Mouse (Mus musculus) layer of hippocampus, adult 18-20 months (tissue): ENCODE results near the gene Polr2l. TPM values are rescaled to one million over a fixed set of nuclear protein-coding genes. Genes with fewer than 3 reads are reported as not detected.
"Not testable (repeated sequence)": the region's sequence is repeated elsewhere in the genome, so short reads cannot be mapped to it uniquely, and the experiment has no call there.

ENCODE experiments used
- DNase-seq, 2 experiments: peaks; one replicate each; pipeline ENCODE4 v3.0.0; 2022; ENCODE audit warnings: low spot score in 2 of 2
- total RNA-seq, 2 experiments: library from RNA; stranded (reverse); gene quantifications; 2 replicates each; pipeline ENCODE4 v1.2.3; 2021

The Polr2l gene
- total RNA-seq, 2 experiments from 2014 or later, result 39.2 to 42.8 TPM

DNA sequence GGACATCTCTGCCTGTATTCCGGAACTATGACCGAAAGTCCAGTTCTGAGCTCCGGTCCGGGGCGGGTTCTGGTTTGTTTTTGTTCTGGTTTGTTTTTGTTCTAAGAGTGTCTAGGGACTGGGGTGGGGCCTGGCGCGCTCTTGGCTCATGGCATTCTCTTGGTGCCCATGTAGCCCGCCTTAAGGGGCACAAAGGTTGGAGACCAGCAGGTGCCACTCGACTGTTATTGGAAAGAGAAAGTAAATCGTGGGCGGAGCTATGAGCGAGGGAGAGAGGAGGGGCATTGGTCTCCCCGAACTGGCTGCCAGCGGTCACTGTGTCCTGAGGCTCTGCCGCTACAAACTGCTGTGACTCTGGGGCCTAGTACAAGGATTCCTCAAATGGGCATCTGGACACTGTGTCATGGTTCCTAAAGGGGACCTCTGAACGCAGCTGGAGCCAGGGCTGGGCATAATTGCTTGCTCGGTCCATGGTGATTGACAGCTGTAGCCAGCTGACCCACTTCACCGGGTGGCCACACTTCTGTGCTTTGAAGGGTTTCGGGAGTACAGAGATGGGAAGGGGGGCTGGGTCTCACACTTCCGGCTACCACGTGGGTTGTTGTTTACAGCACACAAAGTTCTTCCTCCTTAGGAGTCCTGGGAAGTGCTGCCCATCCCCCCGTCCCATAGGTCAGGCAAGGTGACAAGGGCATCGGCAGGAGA is 19.2 kb downstream of the Polr2l start:
- peak in 1 of 2 experiments; percentile 58 for DNase-seq

DNA sequence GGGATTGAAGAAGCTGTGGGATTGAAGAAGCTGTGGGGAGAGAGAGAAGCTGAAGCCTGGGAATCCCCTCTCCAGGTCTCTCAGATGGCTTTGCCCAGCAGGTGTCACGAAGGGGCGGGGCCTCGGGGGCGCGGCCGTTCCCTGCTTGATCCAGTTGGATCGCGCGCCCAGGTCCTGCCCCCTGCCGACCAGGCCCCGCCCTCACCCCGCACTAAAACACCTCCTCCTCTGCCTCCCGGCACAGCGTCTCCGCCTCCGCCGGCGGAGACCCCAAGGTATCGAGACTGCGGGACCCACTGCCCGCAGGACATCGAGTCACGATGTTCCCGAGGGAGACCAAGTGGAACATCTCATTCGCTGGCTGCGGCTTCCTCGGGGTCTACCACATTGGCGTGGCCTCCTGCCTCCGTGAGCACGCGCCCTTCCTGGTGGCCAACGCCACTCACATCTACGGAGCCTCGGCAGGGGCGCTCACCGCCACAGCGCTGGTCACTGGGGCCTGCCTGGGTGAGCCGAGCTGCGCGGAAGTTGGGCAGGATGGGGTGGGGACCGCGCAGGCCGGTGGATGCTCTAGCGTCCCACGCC is 19.9 kb downstream of the Polr2l start, which contains the start of gene Pnpla2:
Gene Pnpla2 (plus strand): TSS at position 232 of the 585 bp plus-strand sequence.
- peak; percentile 86 to 91 for DNase-seq

DNA sequence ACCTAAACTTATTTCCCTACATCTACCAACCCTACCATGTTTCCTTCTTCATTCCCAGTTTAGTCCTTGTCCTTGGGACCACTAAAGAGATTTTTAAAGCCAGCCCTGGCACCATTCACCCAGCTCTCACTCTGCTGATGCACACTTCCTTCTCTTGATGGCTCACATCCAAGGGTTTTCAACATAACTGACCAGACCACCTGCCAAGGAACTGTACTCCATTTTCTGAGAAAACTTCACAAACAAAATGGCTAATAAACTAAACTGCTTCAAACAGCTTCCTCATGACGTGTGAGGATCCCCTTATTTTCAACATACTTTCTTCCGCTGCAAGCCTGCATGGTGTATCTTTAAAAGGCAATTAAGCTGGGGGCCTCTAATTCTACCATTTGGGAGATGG is 21.3 kb downstream of the Polr2l start:
- DNase-seq, result no peak

DNA sequence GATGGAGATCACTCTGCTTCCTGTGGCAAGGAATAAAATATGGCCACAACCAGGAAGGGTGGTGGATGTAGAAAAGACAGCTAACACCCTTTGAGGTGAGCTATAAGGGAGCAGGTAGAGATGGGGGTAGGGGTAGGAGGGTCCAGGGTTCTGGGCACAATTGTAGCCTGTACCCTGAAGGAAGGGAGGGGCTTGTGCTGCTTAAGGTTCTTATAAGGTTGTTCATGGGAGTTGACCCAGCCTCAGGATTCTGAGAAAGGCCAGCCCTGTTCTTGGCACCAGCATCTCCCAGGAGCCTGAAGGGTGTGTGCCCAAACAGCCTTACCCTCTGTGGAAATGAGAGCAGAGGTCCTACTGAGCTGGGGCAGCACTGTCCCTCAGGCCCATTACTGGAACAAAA is 23.0 kb downstream of the Polr2l start:
- DNase-seq, result no peak

DNA sequence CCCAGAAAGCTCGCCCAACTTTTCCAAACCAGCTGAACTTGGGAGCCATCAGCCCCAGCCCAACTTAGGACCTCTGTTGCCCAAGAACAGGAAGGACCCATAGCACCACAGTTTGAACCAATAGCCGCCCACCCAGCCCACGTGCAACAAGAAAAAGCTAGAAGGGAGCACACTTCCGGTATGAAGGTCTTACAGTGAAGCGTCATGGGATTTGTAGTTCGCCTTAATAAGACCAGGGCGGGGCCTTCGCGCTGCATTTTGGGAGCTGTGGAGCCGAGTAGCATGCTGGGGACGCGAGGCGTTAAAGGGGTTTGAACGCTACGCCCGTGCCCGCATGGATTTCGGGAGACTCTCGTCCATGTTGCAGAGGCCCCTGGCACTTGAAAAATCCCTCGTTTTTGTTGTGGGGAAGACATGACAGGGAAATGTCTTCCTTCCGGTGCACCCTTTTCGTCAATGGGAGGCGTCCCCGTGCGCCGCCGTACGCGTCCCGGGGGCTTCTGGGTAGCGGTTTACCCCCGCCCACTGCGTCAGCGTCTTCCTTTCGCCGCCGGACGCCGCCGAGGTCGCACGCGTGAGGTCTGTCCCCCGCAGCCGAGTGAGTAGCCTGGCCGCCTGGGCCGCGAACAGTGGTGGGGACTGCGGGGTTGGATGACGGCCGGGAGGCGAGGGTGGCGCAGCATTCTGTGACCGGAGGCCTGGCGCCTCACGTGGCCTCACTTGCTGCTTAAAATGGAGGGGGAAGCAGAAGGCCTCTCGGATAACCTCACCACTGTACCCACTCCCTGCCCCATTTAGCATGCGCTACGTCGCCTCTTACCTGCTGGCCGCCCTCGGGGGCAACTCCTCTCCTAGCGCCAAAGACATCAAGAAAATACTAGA is 27.6 kb downstream of the Polr2l start, which contains the start of gene Rplp2:
Gene Rplp2 (plus strand): TSS at position 261 of the 882 bp plus-strand sequence.
- DNase-seq, result peak; percentile 95 to 98

DNA sequence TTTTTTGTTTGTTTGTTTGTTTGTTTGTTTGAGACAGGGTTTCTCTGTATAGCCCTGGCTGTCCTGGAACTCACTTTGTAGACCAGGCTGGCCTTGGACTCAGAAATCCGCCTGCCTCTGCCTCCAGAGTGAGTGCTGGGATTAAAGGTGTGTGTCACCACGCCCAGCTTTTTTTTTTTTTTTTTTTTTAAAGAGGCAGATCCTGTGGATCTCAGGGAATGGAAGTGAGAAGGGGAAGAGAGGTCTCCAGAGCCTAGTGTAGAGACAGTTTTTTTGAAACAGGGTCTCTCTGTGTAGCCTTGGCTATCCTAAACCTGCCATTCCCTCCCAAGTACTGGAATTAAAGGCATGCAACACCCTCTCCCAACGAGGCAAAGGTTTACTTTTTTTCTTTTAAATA is 28.6 kb downstream of the Polr2l start:
- DNase-seq, result not testable (repeated sequence)

DNA sequence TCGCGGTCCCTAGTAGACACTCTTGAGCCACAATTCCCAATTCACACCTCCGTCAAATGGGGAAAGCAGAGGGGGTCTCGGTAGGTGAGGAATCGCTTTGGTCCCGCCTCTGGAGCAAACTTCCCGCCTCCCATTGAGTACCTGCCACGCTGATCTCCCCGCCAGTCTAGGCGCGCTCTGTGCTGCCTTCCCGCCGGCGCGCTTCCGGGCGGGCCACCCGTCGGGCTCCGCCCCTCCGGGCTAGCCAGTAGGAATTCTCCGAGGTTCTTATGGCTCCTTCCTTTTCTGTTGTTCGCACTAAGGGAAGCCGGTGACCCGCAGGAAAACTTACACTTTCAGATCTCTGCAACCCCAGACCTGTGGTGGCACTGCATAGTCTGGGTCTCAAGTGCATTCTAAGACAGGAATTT is 31.1 kb downstream of the Polr2l start, which contains the start of gene Pidd1:
Gene Pidd1 (minus strand): TSS at position 198 of the 410 bp plus-strand sequence.
- no peak for DNase-seq

DNA sequence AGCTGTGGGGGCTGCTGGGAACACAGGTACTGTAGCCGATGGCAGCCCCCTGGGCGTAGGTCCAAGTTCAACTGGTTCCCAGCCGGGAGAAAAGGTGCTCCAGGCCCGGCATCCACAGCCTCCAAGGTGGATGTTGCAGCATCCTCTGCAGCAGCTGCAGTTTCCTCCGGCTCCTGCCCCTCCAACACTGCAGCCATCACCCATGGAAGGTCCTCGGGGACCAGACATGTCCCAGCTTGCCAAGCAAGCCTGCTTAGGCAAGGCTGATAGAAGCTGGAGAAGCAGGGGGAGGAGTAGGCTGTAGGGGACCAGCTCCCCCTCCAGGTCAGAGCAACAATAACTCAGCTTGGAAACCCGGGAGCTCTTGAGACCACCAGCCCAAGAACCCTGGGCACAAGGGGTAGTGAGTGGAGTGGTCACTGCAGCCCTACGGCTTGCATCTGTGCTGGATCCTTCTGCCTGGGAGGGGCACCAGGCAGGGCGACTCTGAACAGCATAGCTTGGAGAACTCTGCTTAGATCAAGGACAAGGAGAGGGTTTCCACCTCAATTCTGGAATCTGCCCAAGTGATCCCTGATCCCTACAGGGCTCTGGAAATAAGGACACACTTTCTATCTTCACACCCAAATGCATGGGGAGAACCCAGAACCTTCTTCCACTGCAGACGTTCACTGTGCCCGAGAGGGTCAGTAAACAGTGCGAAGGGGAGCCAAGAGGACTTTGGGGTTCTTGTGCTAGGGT is 31.7 kb downstream of the Polr2l start:
- no peak for DNase-seq

DNA sequence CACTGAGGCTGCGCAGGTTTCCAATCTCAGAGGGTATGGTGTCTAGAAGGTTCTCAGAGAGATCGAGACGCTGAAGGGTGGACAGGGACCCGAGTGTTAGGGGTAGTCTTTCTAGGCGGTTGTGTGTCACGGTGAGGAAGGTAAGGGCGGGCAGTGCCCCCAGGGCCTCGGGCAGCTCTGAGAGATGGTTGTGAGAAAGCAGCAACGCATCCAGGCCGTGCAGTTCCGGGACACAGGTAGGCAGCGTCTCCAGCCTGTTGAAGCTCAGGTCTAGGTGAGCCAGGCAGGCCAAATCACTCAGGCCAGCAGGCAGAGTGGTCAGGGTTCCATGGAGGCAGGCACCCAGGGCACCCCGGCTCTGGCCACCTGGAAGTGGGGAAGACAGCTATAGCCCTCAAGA is 32.7 kb downstream of the Polr2l start:
- no peak for DNase-seq

DNA sequence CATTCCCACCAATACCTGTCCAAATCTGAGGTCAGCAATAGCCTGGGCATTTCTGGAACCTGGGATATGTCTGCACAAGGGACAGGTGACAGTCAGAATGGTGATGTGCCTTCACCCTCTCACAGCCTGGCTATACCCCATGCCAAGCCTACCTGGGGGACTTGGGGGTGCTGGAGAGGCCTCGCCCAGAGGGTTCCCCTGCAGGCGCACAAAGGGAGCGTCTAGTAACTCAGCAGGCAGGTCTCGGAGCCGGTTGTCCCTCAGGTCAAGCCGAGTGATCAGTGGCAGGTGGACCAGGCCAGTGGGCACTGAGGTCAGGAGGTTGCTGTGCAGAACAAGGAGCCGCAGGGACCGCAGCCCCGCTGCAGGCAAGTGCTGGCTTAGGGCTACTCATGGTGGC is 33.5 kb downstream of the Polr2l start:
- DNase-seq, result no peak

DNA sequence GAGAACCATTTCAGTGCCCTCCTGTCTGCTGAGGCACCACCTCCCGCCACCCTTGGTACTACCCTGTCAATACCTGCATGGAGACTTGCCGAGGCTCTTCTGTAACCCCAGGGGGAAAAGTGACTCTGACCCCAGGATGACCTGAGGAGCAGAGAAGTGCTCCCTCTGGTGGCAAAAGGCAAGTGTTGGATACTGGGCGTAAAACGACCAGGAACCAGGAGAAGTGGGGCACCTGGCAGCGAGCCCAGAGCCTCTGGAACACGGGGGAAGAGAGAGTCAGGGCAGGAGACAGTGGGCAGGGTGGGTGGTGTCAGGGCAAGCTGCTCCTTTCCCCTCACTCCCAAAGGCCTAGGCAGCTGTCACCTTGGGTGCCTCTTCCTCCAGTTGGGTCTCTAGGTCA is 34.3 kb downstream of the Polr2l start:
- no peak for DNase-seq

DNA sequence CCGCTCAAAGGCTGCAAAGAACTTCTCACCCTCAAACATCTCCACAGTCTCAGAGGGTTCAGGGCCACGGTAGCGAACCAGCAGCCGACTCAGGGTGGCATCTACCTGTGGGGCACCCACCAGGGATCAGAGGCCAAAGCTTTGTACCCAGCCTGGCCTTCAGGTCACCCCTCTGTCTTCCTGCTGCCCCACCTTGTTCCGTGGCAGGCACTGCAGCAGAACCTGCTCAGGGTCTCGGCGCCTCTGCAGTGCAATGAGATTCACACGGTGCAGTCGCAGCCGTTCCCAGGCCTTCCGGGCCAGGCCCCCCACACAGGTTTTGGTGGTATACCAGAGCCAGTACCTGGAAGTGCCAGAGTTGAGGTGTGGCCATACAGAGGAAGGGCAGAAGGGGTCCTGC is 35.1 kb downstream of the Polr2l start:
- no peak for DNase-seq

DNA sequence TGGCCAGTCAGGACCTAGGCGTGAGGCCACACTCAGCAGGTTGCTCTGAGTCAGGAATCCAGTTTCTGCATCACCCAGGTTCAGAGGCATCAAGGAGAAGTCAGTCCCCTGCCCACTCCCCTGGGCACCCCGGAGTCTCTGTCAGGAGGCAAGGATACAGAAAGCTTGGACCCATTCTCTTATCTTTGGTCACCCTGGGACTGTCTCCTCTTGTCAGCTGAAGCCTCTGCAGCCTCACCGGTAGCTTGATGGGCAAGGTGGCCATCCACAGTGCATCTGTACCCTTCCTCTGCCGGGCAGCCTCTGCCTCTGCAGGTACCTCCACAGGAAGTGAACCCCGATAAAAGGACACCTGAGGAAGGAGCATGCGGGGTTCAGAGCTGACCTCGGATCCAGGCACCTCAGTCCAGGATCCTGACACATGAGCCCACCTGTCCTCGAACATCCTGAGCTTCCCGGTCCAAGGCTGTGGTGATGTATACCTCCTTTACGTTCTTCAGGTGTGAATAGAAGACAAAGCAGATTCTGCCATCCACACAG is 35.7 kb downstream of the Polr2l start:
- no peak for DNase-seq

DNA sequence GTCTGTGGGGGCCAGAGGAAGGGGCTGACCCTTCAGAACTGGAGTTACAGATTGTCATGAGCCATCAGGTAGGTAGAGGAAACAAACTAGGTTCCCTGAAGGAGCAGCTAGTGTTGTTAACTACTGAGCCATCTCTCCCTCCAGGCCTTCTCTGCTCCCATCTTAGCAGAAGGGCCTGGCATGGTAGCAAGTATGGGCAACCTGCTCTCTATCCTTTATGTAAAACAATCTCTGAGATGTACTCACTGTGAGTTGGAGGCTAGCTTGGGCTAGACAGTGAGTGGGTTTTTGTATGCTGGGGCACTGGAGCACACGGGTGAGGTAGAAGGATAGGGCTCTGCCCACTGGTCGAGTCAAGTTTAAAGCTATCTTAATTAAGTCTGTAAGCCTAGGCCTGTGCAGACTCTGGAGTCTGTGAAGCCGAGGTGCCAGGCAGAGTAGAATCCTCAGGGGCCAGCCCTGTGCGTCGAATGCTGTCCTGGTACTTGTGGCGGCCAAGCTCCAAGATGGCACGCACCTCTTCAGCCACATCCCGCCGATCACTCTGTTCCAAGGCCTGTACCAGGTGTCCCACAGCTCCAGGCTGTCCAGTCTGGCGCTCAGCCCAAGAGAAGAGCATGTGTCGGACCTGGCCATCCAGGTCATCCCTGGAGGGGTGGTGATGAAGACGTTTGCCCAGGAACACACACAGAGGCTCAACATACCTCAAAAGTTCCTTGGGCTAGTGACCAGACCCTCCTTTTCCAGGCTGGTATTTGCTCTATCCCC is 36.5 kb downstream of the Polr2l start:
- no peak for DNase-seq

DNA sequence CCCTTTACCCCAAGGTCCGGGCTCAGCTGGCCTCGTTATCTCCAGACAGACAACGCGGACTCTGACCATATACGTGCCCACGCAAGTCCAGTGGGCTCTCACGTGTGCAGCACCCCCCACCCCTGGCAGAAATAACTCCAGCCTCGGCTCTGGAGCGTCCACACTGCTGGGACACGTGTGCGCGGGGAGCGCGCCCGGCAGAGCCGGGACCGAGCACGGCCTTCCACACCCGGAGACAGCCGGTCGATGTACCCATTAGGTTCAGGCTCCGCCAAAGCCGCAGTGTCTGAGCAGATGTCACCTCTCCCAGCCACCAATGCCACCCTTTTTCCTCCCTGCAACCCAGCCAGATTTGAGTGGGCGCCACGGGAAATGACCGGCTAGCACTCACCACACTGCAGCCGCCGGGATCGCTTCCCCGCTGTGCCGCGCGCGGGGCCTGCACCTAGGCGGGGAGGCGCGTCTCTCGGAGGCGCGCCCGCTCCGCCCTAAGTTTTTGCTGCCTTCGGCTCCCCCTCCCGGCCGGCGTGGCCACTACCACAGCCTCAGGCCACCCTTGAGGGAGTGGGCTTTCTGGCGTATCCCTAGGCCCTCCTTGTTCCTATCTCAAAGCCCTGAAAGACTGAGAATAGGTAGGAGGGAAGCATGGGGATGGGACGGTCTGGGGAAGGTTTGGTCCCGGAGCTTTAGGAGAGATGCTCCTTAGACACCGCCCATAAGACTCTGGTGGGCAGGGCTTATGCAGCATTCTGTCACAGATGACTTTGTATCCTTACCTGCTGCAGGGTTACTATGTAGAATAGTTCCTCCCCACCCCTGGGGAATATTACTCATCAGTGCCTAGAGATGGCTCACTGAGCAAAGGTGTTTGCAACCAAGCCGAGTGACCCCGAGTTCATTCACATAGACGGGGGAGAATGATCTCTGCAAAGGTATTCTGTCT is 37.5 kb downstream of the Polr2l start, which contains the start of gene Slc25a22:
Gene Slc25a22 (minus strand): TSS at position 715 of the 943 bp plus-strand sequence.
- peak; percentile 72 to 88 for DNase-seq

DNA sequence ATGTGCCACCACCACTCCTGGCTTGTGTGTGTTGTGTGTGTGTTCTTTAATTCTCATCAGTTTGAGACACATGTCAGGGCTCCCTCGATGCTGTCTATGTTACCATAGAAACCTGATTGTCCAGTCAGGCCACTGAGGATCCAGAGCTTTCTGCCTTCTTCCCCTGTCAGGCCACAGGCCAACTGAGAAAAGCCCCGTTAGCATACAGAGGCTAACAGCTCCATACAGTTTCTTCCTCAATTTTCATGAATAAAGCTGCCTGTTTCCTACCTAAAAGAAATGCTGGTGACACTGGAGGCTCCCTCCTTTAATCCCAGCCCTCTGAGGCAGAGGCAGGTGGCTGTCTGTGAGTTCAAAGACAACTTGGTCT is 38.4 kb downstream of the Polr2l start:
- no peak for DNase-seq

DNA sequence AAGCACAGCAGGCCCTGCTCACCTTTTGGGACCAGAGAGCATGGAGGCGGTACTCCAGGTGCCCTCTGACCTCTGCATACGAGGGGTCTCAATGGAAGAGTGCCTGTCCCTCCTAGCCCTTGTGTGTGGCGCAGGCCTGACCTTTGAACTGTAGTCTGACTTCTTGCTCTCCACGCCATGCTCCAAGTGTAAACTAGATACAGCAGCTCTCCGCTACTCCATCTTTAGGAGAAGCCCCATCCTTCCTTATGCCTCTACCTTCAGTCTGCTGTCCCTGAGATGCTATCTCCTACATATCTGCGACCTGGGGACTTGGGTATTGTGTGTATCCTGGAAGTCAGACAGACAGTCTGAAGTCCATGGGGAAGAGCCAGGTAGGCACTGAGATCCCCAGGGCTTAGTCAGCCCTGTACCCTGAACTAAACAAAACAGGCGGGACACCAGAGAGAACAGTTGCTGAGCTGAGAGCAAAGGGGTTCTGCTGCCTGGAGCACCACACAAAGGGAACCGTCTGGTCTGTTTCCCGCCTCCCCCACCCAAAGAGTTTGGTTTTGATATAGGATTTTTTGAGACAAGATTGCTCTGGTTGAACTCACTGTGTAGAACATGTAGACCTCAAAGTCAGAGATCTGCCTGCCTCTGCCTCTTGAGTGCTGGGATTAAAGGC is 38.9 kb downstream of the Polr2l start:
- no peak for DNase-seq

DNA sequence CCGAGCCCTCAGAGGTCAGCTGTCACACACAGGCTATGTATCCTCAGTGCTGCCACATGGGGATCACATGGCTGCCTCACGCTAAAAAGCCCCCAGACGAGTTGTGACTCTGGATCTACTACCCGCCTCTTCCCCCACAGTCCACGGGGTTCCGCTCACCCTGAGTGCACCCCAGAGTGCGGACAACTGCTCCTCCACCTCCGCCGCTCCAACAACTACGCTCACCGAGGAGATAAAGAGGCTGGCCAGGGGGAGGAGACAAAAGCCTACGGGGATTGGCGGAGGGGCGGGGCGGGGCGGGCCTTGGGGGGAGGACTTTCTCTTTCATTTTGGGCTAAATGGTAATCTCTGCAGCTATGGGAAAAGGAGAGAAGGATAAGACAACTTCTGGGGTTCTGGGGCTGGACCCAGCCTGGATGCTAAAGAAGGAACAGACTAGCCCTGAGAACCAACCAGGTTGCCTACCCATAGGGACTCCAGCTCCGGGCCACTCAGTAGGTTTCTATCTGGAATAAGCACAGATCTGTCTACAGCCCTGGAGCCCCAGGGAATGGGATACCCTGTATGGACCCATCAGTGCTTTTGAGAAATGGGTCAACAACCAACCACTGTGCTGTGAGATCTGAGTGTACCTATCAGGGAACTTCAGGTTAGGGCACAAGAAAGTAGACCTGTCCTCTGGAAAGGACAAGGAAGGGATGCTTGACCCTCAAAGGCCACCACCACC is 39.6 kb downstream of the Polr2l start:
- DNase-seq, result peak in 1 of 2 experiments; percentile 44
